Mouse (Mus musculus): ENCODE results near the gene Zhx3.
A peak's percentile ranks its signal among the peaks of the same experiment; 100 is the strongest.

Zhx3 gene

DNA sequence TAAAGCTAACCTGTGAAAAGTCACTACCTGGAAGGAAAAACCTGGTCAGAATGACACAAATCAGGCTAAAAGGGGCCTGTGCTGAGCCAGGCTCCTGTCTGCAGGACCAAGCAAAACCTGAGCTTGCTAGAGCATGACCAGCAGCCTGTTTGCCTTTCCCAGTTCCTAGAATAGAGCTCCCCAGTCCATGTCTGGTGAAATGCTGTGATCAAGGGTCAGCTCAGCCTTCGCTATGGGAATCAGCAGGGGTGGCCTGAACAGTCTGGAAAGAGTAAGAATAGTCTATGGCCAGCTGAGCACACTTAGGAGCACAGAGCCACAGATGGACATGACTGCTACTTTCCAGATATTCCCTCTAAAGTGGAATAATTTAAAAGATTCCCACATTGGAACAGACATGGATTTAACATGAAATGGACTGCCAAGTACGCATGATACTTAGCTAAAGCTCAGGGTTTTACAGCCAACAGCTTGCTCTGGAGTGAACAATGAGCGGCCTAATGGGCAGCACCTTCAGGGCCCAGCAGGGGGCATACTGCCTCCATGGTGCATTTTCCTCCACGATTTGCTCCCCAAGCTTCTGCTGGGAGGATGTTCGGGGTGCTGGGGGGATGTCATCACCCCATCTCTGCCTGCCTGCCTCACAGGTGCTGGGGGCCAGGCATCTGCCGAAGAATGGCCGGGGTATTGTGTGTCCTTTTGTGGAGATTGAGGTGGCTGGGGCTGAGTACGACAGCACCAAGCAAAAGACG, 112.2 kb downstream of the Zhx3 start:
- DNase-seq (ENCODE audit: low spot score) = no peak

DNA sequence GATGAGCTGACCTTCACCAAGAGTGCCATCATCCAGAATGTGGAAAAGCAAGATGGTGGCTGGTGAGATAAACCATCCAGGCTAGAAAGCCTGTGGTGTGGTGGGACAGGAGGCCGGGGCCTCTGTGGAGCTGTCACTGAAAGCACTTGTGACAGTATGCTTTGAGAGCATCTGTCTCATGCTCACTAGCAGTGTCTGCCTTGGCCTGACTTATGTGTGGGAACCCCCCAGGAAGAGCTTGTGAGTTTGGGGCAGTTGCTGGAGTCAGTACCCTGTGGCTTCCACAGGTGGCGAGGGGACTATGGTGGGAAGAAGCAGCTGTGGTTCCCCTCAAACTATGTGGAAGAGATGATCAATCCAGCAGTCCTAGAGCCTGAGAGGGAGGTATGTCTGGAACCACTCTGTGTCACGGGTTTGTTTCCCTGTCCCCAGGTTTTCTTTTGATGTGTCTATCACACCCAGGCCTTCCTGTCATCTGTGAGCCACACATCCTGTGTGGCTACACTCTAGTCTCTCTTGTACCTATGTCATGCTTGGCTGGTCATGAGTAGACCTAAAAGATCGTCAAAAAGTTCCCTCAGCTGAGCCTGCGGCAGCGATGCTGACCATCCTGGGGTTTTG, 116.1 kb downstream of the Zhx3 start:
- no peak for DNase-seq (ENCODE audit: low spot score)

DNA sequence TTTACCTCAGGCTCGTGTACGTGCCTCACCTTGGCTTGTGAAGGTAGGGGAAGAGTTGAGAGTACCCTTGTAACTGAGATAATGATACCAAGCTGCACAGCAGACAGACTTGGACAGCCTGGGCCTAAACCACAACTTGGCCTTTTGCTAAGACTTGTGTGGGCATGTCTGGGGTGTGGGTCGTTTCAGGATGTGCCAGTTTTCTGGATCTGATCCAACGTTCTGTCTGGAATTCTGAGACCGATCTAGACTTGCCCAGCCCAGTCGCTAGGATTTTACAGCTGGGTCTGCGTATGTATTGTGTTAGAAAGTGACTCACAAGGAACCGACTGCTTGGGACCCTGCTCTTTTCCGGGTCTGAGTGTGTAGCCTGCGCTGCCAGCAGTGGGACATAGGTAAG, 125.7 kb downstream of the Zhx3 start:
- DNase-seq (ENCODE audit: low spot score) = no peak

DNA sequence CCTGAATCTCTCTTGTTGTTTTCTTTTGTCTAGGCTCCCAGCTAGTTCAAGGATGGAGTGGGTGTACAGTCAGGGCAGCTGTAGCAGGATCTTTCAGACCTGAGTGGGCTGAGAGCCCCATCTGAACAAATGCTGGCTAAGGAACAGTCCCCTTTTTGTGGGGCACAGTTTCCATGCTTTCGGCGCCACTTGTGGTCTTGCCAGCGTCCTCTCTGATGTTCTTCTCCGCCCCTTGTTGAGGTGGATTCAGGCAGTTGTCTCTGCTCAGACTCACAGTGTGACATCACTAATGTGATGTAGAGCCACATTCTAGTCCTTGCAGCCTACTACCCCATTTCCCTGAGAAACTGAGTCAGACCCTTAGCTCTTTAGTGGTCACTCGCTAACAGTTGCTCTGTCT, 126.2 kb downstream of the Zhx3 start:
- no peak for DNase-seq (ENCODE audit: low spot score)

DNA sequence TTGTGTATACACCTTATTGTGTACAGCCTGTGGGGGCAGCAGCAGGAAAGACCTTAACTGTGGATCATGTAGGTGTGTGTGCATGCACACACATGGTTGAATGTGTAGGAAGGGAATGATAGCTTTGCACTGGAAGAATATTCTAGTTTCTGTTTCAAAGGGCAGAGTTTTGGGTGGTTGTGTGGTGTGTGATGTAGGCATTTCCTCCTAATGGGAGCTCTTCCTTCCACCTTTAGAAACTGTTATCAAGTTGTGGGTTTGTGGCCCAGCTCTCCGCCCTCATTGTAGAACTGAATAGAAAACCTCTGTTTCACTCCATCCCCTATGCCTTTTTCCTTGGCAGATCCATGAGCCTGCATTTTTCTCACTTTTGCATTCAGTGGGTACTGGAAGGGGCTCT, 127.3 kb downstream of the Zhx3 start:
- DNase-seq (ENCODE audit: low spot score) = no peak

DNA sequence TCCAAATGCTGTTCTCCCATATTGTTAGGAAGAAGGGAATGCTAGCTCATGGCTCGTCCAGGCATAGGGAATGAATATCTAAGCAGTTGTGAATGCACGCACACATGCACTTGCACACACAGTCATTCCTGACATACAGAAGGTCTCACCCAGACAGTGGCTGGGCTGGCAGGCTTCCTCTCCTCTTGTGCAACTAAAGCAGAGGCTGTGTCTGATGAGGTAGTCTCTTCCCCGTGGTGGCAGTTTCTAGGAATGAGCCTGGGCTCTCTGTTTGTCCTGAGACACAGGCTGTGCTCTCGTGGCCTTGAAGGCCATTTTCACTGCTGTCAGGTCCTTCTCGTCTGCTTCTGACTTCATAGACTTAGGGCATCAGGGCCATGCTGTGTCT, 128.0 kb downstream of the Zhx3 start:
- no peak for DNase-seq (ENCODE audit: low spot score)

DNA sequence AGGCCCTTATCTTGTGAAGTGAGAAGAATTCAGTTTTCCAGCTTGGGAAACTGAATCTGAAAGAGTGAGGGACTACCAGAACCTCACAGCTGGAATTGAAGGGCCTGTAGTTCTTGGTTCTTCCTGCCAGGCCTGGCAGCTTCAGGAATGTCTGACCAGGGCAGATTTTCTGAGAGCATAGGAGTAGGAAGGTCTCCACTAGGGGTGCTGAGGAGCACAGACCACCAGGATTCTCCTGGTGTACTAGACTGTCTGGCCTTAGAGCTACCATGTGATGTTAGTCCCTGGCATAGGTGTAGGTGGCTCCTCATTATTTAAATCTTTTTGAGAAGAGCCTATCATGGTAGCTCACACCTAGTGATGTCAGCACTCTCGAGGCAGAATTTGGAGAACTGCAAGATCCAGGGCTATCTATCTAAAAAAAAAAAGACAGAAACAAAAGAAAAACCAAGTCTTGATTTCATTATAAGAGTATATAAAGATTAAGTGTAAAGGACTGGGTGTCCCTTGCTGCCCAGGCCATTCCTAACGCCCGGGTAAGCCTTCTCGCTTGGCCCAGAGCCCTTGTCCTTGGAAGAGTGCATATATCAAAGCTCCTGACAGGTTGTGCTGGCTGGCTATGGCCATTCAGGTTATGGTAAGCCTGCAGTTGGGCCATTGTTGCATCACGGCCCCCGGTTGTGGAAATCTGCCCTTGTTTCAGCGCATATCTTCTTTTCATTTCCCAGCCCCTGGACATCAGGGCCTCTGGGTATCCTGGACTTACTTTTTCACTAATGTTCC, 128.6 kb downstream of the Zhx3 start:
- no peak for DNase-seq (ENCODE audit: low spot score)

DNA sequence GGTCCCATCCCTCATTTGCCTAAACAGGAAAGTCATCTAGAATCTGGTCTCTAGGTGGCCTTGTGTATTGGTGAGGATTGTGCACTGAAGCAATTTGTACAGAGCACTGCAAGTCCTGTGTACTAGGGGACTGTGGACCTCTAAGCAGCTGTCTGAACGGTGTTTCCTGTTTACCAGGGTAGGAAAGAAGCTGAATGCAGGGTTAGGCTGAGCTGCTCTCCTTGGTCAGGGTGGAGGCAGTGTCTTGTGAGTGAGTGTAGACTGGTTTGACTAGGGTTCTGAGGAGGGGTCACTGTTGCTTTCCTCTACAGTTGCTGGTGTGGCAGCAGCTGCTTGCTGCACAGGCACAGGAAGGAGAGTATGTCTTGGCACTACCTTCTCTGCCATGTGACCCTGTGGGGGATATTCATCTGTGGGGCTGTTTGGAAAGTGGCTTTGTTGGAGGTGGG, 130.6 kb downstream of the Zhx3 start:
- no peak for DNase-seq (ENCODE audit: low spot score)

DNA sequence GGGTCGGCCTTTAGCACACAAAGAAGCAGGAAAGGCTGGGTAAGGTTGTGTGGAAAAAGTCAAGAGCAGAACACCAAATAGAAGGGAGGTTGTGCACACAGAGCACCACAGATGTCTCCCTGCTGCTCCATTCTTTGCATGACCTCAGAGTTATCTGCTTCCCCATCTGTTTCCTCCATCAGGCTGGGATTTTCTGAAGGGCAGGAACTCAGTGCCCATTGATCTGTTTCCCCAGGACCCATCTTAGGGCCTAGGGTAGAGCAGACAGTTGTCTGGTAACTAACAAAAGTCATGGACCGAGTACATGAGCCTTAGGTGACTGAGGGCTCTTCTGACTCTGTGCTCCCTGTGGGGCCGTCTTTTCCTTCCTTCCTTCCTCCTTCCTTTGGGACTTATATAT, 131.2 kb downstream of the Zhx3 start:
- no peak for DNase-seq (ENCODE audit: low spot score)

DNA sequence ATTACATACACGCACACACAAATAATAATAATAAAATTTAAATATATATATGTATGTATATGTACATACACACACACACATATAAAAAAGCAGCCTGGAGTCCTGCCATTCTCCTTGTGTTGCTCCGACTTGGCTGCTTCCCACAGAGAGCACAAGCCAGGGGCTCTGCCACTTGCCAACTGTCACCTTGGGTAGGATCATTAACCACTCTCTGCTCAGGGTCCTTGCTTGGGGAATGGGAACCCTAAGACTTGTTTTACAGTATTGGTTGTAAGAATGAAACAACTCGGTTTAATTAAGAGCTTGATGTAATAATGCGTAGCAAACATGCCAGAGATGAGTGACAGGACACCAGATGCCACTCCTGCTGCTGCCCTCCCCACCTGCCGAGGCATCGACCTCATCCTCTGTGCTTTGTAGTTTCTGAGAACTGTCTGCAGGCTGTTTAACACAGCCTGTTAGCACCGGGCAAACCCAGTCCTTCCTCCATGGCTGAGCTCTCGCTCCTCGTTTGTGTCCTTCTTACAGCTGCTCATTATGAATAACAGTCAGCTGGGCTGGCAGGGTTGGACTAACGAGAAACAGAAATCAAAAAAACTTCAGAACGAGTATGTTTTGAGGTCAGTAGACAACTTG, 132.2 kb downstream of the Zhx3 start:
- DNase-seq (ENCODE audit: low spot score) = no peak

DNA sequence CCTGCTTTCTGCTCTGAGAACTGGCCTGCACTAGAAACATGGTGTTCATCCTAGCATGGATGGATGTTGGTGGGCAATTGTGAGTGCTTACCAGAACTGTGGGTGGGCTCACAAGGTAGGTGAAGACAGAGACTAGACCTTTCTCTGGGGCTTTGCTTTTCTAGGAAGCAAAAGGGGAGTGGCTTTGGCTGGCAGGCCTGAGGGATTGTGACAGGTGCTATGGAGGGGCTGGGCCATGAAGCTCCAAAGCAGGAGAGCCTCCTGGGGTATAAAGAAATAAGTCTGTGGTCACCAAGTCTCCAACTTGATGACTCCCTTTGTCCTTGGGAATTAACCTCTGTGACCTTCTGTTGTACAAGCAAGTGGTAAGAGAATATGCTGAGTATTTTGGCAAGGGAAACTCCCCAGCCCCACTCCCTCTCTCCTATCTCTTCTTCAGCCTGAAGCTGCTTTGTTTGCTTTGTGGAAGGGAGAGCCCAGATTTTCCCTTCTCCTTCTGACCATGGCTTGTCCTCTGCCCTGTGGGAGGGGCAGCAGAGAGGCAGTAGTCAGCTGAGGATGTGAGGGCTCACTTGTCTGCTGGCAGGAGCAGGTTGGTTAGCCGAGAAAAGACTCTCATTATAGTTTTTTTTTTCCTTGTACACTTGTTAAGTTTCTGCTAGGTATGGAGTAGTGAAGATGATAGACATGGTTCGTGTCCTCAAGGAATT, 133.0 kb downstream of the Zhx3 start:
- no peak for DNase-seq (ENCODE audit: low spot score)

DNA sequence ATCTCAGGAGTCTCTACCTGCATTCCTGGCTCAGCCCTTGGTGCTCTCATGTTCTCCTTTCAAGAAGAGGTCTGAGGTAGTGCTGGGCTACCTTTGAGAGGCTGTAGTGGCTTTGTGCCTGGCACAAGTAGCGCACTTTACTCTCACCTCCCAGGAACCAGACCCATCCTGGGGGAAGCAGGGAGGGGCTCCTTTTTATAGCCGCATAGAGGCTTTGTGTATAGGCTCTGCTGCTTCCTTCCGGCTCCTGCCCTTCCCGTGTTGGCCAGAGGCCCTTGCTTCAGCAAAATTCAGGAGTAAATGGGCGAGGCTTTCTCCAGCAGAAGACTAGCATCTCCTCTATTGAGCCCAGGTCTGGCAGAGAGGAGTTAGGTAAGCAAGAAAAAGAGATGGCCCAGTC, 134.4 kb downstream of the Zhx3 start:
- DNase-seq (ENCODE audit: low spot score) = no peak

DNA sequence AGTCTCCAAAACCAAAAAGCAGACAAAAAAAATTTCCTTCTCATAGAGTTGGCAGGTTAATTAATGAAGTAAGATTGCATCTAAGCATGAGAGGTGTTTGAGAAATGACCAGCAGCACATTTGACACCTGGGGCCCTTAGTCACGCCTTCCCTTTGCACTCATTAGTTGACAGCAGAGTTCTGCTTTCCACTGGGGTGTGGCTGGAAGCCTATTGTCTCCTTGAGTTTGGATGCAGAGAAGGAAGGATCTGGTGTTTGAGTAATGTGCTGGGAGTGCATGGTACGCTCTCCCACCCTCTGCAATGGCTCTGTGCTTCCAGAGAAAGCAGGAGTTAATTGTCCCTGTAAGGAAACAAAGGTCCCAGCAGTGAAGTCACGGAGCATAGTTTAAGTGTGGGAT, 136.3 kb downstream of the Zhx3 start:
- DNase-seq (ENCODE audit: low spot score) = no peak

DNA sequence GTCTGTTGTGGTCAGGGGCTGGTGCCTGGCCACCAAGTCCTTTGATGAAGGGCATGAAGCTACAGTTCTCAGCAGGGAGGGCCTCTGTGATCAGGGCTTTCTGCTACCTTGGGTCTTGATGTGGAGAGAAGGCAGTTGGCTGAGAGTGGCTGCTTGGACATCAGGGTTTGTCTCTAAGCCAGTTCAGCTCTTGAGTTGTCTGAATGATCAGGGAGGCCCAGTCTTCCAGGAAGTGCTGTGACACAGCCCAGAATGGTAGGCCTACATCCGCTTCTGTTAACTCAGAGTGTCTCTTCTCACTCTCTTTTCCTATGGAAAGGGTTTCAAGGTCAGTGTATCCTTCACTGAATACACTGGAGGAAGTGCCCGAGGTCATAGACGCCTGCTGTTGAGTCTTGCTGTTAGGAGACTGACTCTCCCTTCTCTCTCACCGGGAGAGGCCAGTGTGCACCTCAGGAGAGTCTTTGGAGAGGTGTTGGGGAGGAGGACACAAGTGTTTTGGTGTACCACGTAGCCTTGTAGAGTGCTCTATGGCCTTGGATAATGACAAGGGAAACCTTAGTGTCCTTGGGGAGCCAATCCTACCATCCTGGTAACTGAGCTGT, 137.0 kb downstream of the Zhx3 start:
- DNase-seq (ENCODE audit: low spot score) = no peak

DNA sequence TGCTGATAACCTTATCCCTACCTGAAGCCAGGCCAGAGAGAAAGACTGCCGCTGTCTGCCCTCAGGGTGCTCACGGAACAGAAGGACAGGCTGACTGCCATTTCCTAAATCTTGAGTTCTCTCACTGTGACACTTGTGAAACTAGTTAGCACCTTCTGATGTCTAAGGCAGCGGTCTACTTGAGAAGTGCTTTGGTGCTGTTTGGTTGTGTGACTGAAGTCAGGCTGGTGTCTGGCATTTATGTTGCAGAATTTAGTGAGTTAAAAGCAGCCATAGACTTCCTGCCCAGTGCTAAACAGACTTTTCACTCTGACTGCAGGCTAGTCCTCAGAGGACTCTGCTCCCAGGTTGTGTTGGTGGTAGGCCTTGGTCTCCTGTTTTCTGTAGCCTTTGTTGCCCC, 138.5 kb downstream of the Zhx3 start:
- DNase-seq (ENCODE audit: low spot score) = no peak

DNA sequence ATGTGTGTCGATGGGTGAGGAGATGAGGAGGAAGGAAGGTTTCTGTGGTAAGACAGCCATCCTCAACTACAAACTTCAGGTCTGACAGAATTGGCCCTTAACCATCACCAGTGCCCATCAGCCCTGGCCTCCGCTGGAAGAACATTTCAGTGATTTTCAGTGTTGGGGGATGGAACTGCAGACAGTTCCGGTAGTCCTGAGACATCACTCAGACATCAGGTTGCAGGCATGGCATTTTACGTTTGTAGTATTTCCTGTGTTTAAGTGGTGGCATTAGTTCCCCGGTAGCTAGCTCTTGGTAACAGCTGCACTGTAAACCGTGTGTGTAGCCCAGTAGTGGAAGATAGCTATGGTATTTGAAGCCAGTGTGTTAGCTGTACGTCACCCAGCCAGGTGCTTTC, 139.7 kb downstream of the Zhx3 start:
- no peak for DNase-seq (ENCODE audit: low spot score)

DNA sequence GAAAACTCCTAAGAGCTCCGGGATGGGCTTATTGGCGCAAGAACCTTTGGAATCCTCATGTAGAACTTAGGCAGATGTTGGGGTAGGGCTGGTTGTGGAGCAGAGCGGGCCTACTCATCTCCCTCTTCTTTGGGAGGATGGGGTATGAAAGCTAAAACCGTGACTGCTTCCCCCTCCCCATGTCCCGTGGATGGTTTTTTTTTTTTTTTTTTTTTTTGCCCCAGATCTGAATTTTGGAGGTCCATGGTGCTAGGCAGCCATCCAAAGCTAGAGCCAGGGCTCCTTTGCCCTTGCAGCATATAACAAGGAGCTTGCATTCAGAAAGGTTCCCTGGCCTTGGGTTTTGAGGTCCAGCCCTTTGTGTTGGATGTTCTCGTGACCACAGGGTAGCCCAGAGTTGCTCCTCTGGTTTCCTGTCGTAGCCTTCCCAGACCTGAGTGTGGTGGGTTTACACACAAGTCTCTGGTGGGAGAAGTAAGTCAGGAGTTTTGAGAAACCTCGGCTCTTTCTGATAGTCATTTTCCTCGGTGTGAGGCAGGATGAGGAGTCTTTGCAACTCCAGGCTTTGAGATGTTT, 140.3 kb downstream of the Zhx3 start:
- no peak for DNase-seq (ENCODE audit: low spot score)

DNA sequence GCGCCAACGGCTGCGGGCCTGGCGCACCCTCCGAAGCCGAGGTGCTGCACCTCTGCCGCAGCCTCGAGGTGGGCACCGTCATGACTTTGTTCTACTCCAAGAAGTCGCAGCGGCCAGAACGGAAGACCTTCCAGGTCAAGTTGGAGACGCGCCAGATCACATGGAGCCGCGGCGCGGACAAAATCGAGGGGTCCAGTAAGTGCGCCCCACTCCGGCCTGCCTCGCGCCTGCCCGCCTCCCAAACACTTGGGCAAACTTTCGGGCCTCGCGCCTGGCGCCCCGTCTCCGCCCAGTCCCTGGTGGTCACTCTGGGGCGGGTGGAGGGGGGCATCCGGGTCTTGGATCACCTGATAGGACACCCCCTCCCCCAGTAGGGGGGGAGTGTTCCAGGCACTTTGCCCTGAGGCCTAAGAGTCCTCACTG, 140.9 kb downstream of the Zhx3 start:
- DNase-seq (ENCODE audit: low spot score) = peak; percentile 50

DNA sequence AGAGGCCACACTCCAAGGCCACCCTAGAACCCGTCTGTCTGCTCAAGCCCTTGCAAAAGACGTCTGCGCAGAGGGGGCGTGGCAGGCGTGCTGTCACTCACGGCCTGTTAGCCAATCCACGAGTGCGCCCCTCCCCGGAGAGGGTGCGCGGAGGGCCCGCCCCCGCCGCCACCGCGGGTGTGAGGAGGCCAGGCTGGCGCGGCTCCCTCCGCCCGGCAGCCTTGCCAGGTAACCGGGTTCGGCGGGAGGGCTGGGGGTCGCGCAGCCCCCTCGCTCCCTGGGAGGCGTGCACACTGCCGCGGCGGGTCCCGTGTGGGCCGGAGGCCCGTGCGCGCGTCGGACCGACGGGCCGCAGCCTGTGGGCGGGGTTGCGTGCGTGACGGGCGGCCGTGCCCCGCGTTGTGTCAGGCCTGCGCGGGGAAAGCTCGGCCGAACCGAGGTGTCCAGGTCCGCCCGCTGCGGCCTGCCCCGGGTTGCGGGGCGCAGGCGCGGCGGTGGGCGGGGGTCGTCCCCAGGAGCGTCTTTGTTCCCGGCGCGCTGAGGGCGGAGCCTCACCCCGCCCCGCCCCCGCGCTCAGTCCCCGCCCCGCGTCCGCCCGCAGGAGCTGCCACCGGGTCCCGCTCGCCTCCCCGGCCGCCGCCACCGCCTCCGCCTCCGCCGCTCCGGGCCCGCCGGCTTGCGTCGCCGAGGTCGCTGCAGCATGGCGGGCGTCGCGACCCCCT, 141.5 kb downstream of the Zhx3 start, which contains the start of gene Plcg1:
Plcg1 (plus strand) TSS at position 184 of the 722 bp plus-strand sequence.
- DNase-seq (ENCODE audit: low spot score) = peak; percentile 88

DNA sequence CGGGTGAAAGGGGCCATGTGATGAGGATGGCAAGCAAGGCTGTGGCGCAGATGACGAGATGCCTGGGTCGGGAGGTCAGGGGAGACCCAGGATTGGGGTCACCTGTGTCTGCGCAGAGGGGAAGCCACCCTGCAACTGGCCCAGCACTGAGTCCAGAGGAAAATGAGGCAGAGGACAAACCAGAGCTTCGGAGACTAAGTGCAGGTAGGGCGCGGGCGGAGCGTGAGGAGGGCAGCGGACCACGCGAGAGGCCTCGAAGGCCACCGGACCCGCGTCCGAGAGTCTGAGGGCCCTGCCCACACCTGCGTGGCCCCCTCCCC, 142.0 kb downstream of the Zhx3 start:
- no peak for DNase-seq (ENCODE audit: low spot score)
